Mouse (Mus musculus): ENCODE data around the gene Clec3a. TPM values are rescaled to one million over a fixed set of nuclear protein-coding genes. Genes with fewer than 3 reads are reported as not detected.

Gene Clec3a
- polyA plus RNA-seq, 1 experiment from 2014 or later: 0.43 TPM

DNA sequence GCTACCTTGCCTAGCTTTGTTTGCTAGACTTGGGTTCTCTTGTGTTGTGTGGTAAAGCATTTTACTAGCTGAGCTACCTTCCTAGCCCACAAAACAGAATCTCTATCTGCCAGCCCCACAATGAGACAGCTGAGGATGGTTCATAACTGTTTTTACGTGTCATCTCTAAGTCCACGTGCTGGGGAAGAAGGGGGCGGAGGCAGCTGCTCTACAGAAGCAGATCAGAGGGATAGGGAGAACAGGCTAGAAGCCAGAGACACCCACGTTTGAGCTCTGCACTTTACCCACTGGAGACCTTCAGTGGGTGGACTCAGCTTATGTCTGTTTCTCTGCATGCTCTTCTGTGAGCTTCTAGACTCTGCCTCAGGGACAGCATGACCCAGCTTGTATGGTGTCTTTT lies 3.7 kb downstream of the Clec3a start:
- Histone ChIP-seq H3K4me3 (no peak overlapping the region), H3K27ac (replicated peaks) (no peak overlapping the region), H3K4me2 (replicated peaks) (no peak overlapping the region), H3K27me3 (0 out of 2 replicates have a peak, but pooled peaks cover 4% of the 10 kb centered on the region), H3K36me3 (no peaks in the 10 kb centered on the region), H3K9me3 (no peaks in the 10 kb centered on the region), H3K9ac (replicated peaks) (no peak overlapping the region), H3K4me1 (no peaks in the 10 kb centered on the region)
- WGBS: 85% methylated on average over 4 of the region's 4 CpGs
- ATAC-seq (ENCODE audit: low FRiP score, low read depth): no peak

DNA sequence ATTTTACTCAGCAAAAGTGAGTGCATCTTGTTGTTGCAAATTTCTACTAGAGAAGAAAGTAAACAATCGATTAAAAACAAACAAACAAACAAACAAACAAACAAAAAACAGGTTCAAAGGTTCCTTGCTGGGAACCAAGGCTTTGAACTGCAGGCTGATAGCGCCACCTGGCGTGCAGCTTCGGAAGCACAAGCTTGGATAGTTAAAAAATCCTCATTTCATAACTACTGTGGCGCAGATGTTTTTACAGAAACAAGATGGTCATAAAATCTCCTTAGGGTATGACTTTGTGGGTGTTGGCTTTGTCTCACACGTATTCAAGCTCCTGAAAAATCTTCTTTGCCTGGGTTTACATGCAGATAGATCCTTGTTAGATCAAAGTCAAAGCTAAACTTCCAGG lies 20.4 kb downstream of the Clec3a start:
- no peak overlapping the region for H3K9ac ChIP-seq (replicated peaks)

GRCm38 (mm10) chr8:114439334-114440204 lies 21.7 kb downstream of the Clec3a start, which contains the start of gene Wwox:
TSS of gene Wwox (plus strand) at chr8:114439655.
- Histone ChIP-seq H3K27me3 (no peaks in the 10 kb centered on the region), H3K9ac (replicated peaks) (peak within 1 kb of the TSS; percentile 62), H3K9me3 (no peaks in the 10 kb centered on the region), H3K36me3 (no peaks in the 10 kb centered on the region), H3K4me1 (peaks cover 10% of the 10 kb centered on the region), H3K4me2 (replicated peaks) (peak within 1 kb of the TSS; percentile 79), H3K4me3 (peak within 1 kb of the TSS; percentile 66), H3K27ac (replicated peaks) (peak within 1 kb of the TSS; percentile 82)
- peak; percentile 98 for ATAC-seq (ENCODE audit: low FRiP score, low read depth)
- 0% methylated on average over 51 of the region's 54 CpGs for WGBS

More for the DNA sequence above, 20.4 kb downstream of the Clec3a start:
- H3K9me3 ChIP-seq: no peaks in the 10 kb centered on the region
- H3K27me3 ChIP-seq: no peaks in the 10 kb centered on the region
- 13% methylated on average over 6 of the region's 6 CpGs for WGBS
- no peak overlapping the region for H3K4me3 ChIP-seq
- no peak for ATAC-seq (ENCODE audit: low FRiP score, low read depth)
- H3K27ac ChIP-seq (replicated peaks): no peak overlapping the region
- H3K36me3 ChIP-seq: no peaks in the 10 kb centered on the region
- H3K4me1 ChIP-seq: peaks cover 10% of the 10 kb centered on the region
- no peak overlapping the region for H3K4me2 ChIP-seq (replicated peaks)

GRCm38 (mm10) chr8:114440205-114440589 lies 22.3 kb downstream of the Clec3a start:
- ATAC-seq (ENCODE audit: low FRiP score, low read depth): no peak

DNA sequence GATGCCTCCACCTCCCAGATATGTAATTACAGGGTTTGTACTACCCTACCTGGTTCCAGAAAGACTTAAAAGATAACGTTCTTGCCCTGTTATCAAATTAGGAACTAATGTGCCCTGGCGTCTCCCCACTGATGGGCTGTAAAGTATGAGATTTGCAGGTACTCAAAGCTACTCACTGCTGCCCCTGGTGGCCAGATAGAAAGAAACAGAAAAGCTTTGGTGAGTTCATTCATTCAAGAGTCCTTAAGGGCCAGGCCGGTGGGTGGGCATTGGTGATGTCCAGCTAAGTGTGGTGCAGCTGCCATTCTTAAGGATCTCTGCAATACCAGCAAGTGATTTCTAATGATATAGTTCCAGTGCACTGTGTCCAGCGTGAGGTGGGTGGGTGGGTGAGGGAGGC lies 23.7 kb downstream of the Clec3a start:
- no peaks in the 10 kb centered on the region for H3K27me3 ChIP-seq
- 84% methylated on average over 4 of the region's 4 CpGs for WGBS

More at GRCm38 (mm10) chr8:114440205-114440589, 22.3 kb downstream of the Clec3a start:
- Histone ChIP-seq H3K9ac (replicated peaks) (peak overlapping the region; percentile 62; the same call in 1 of the 2 replicates), H3K27me3 (no peaks in the 10 kb centered on the region), H3K27ac (replicated peaks) (peak overlapping the region; percentile 82), H3K36me3 (no peaks in the 10 kb centered on the region), H3K9me3 (no peaks in the 10 kb centered on the region), H3K4me2 (replicated peaks) (peak overlapping the region; percentile 79), H3K4me3 (peak overlapping the region; percentile 66), H3K4me1 (peaks cover 10% of the 10 kb centered on the region)
- WGBS: 21% methylated on average over 5 of the region's 5 CpGs

DNA sequence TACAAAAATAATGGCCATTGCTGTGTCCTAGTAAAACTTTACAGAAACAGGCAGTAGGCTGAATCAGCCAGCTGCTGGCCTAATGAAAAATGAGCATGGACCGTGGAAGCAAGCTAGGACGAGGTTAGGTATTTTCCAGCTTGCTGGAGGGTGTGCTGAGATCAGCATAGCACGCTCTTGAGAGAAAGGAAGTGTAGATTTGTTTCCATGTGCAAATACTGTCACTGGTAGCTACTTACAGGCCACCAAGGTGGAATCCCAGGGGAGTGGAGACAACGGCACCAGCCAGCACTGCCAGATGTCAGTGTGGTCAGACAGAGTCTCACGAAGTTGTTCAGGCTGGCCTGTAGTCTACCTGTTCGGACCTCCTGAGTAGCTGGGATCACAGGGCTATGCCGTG lies 29.0 kb downstream of the Clec3a start:
- ATAC-seq (ENCODE audit: low FRiP score, low read depth): no peak

More for the DNA sequence above, 23.7 kb downstream of the Clec3a start:
- Histone ChIP-seq H3K36me3 (no peaks in the 10 kb centered on the region), H3K27ac (replicated peaks) (no peak overlapping the region), H3K9ac (replicated peaks) (no peak overlapping the region), H3K4me2 (replicated peaks) (no peak overlapping the region), H3K4me1 (peaks cover 10% of the 10 kb centered on the region), H3K9me3 (no peaks in the 10 kb centered on the region), H3K4me3 (no peak overlapping the region)
- no peak for ATAC-seq (ENCODE audit: low FRiP score, low read depth)

GRCm38 (mm10) chr8:114452278-114452677 lies 34.4 kb downstream of the Clec3a start:
- Histone ChIP-seq H3K4me3 (no peak overlapping the region), H3K4me1 (peaks cover 7% of the 10 kb centered on the region), H3K27ac (replicated peaks) (no peak overlapping the region), H3K27me3 (peaks cover 7% of the 10 kb centered on the region; the same call in 1 of the 2 replicates), H3K4me2 (replicated peaks) (no peak overlapping the region), H3K9ac (replicated peaks) (no peak overlapping the region), H3K9me3 (no peaks in the 10 kb centered on the region), H3K36me3 (0 out of 2 replicates have a peak, but pooled peaks cover 9% of the 10 kb centered on the region)
- WGBS: 90% methylated on average over 8 of the region's 8 CpGs
- no peak for ATAC-seq (ENCODE audit: low FRiP score, low read depth)

More for the DNA sequence above, 29.0 kb downstream of the Clec3a start:
- Histone ChIP-seq H3K9me3 (no peaks in the 10 kb centered on the region), H3K9ac (replicated peaks) (no peak overlapping the region), H3K27me3 (peaks cover 7% of the 10 kb centered on the region; the same call in 1 of the 2 replicates), H3K27ac (replicated peaks) (no peak overlapping the region), H3K4me3 (no peak overlapping the region), H3K4me2 (replicated peaks) (no peak overlapping the region), H3K36me3 (0 out of 2 replicates have a peak, but pooled peaks cover 9% of the 10 kb centered on the region), H3K4me1 (0 out of 2 replicates have a peak, but pooled peaks cover 2% of the 10 kb centered on the region)
- WGBS: 86% methylated on average over 7 of the region's 7 CpGs

DNA sequence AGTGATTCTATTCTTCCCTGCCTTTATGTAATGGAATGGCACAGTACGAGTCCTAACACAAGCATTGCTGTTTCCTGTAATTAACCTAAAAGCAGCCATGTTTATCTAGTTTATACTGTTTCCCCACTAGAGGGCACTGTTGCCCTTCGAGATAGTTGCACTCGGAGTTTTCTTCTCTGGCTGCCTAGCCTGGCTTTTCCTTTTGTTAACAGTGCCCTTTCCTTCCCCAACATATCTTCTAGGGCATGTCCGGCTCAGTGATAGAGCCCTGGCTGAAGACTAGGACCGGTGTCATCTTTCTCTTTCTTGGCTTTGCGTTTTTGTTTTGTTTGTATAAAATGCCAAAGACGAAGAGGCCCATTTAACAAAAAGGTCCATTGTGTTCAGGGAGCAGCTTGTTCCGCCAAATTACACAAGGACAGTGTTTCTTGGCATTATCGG lies 34.9 kb downstream of the Clec3a start:
- H3K4me1 ChIP-seq: peaks cover 7% of the 10 kb centered on the region
- no peaks in the 10 kb centered on the region for H3K9me3 ChIP-seq
- no peak overlapping the region for H3K4me3 ChIP-seq
- whole genome bisulfite sequencing: 6% methylated on average over 9 of the region's 9 CpGs
- H3K36me3 ChIP-seq: 0 out of 2 replicates have a peak, but pooled peaks cover 9% of the 10 kb centered on the region
- 0 out of 2 replicates have a peak overlapping the region, but pooled peaks have one; percentile 20 for H3K27ac ChIP-seq (replicated peaks)
- H3K4me2 ChIP-seq (replicated peaks): 0 out of 2 replicates have a peak overlapping the region, but pooled peaks have one; percentile 15
- no peak overlapping the region for H3K9ac ChIP-seq (replicated peaks)
- peak; percentile 41; the same call in 1 of the 2 replicates for ATAC-seq (ENCODE audit: low FRiP score, low read depth)
- peaks cover 7% of the 10 kb centered on the region; the same call in 1 of the 2 replicates for H3K27me3 ChIP-seq

- ATAC-seq (ENCODE audit: low FRiP score, low read depth): no peak
- WGBS: 91% methylated on average over 8 of the region's 8 CpGs
Measured at GRCm38 (mm10) chr8:114455302-114455701, 37.4 kb downstream of the Clec3a start.

GRCm38 (mm10) chr8:114455953-114456352 lies 38.1 kb downstream of the Clec3a start:
- Histone ChIP-seq H3K4me3 (no peak overlapping the region), H3K9me3 (no peaks in the 10 kb centered on the region), H3K27ac (replicated peaks) (no peak overlapping the region), H3K4me2 (replicated peaks) (no peak overlapping the region), H3K9ac (replicated peaks) (no peak overlapping the region; the same call in 1 of the 2 replicates), H3K27me3 (peaks cover under 1% of the 10 kb centered on the region; the same call in 1 of the 2 replicates), H3K36me3 (no peaks in the 10 kb centered on the region), H3K4me1 (peaks cover 5% of the 10 kb centered on the region)
- no peak for ATAC-seq (ENCODE audit: low FRiP score, low read depth)
- WGBS: 76% methylated on average over 15 of the region's 15 CpGs

More at GRCm38 (mm10) chr8:114455302-114455701, 37.4 kb downstream of the Clec3a start:
- Histone ChIP-seq H3K27me3 (peaks cover 7% of the 10 kb centered on the region; the same call in 1 of the 2 replicates), H3K27ac (replicated peaks) (no peak overlapping the region), H3K9me3 (no peaks in the 10 kb centered on the region), H3K4me2 (replicated peaks) (no peak overlapping the region), H3K9ac (replicated peaks) (no peak overlapping the region), H3K4me3 (no peak overlapping the region), H3K36me3 (no peaks in the 10 kb centered on the region), H3K4me1 (peaks cover 7% of the 10 kb centered on the region)

GRCm38 (mm10) chr8:114458113-114458784 lies 40.4 kb downstream of the Clec3a start:
- H3K36me3 ChIP-seq: no peaks in the 10 kb centered on the region
- H3K4me1 ChIP-seq: no peaks in the 10 kb centered on the region
- no peaks in the 10 kb centered on the region for H3K27me3 ChIP-seq
- WGBS: 82% methylated on average over 25 of the region's 25 CpGs
- H3K9me3 ChIP-seq: no peaks in the 10 kb centered on the region
- no peak overlapping the region for H3K4me2 ChIP-seq (replicated peaks)
- no peak overlapping the region for H3K9ac ChIP-seq (replicated peaks)
- H3K4me3 ChIP-seq: no peak overlapping the region
- no peak overlapping the region for H3K27ac ChIP-seq (replicated peaks)
- ATAC-seq (ENCODE audit: low FRiP score, low read depth): no peak
